Mouse (Mus musculus) spleen, postnatal 10 days (tissue): ENCODE measurements around the gene Fkbp4.
"Not testable (repeated sequence)": the region's sequence is repeated elsewhere in the genome, so short reads cannot be mapped to it uniquely, and the experiment has no call there.

Experiments used
- DNase-seq, 2 experiments: peaks; one replicate each; pipeline ENCODE4 v3.0.0; 2021 to 2022; ENCODE audit warnings: low spot score in 2 of 2

Gene Fkbp4

GRCm38 (mm10) chr6:128397574-128398261, 40.8 kb downstream of the Fkbp4 start:
- DNase-seq = no peak

DNA sequence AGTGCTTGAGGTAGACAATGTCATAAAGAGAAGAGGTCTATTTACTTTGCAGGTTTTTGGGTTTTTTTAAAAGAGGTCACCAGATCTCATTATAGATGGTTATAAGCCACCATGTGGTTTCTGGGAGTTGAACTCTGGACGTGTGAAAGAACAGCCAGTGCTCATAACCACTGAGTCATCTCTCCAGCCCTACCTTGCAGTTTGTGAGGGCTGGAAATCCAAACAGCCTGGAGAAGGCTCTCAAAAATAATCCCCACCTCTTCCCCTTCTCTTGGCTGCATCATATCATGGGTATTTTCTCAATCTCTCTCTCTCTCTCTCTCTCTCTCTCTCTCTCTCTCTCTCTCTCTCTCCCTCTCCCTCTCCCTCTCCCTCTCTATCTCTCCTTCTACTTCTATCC, 47.8 kb downstream of the Fkbp4 start:
- no peak for DNase-seq

- DNase-seq = no peak
These were observed 49.3 kb downstream of the Fkbp4 start for GRCm38 (mm10) chr6:128389185-128389584.

DNA sequence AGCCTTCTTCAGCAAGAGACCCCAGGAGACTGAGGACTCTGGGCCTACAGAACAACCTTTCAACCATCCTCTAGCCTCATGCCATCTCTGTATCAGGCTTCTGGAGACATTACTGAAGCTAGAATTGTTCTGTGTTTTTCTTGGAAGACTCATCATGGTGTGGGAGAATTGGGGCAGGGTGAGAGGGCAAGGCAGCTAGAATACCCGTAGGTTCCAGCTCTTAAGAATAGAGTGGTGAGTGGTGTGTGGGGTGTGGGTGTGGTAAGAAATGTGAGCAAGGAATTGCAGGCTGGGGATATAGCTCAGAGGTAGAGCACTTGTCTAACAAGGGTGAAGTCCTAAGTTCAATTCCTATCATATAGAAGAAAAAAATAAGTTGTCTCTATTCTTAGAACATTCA, 53.5 kb downstream of the Fkbp4 start:
- no peak for DNase-seq

GRCm38 (mm10) chr6:128383752-128384151, 54.7 kb downstream of the Fkbp4 start:
- peak in 1 of 2 experiments; percentile 65 for DNase-seq

- DNase-seq = no peak
These were observed 57.2 kb downstream of the Fkbp4 start for GRCm38 (mm10) chr6:128381254-128381653.

DNA sequence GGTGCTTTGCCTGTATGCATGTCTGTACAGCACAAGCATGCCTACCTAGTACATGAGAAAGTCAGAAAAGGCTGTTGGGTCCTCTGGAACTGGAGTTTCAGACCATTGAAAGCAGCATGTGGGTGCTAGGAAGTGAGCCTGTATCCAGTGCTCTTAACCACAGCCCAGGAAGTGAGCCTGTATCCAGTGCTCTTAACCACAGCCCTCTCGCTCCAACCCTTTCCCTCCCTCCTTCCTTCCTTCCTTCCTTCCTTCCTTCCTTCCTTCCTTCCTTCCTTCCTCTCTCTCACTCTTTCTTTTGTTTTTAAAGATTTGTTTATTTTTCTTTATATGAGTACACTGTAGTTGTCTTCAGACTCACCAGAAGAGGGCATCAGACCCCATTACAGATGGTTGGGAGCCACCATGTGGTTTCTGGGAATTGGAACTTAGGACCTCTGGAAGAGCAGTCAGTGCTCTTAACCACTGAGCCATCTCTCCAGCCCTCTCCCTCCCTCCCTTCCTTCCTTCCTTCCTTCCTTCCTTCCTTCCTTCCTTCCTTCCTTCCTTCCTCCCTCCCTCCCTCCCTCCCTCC, 57.8 kb downstream of the Fkbp4 start:
- DNase-seq = not testable (repeated sequence)
